ENCODE assay signal across 13 mouse cellular contexts in the genomic region with DNA sequence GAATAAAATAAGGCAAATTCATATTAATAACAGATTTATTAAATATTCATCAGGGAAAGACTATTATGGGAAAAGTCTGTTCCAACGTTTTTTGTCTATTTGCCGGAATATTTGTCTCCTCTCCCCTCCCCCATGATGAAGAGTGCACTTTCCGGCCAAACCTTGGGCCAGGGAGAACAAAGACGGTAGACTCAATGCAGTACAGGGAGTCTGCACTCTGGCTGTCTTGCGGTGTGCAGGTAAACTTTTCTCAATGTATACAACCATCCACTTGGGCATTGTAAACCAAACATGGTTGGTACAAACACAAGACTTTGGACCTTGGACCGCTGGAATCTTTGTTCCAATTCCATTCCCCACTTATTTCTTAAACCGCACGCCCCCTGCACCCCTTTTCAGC.
DNase-seq lines count a peak whose midpoint lies in the region; ATAC-seq lines count a peak whose summit lies in the region.
"Had no signal": no experiment of that assay in that cellular context is flagged by ENCODE, and none has a peak within 500 bp of the region (broad histone marks: within the 10 kb centered on the region; RNA-seq: fewer than 3 reads in every experiment).

No protein-coding gene starts in this region.

- no peak overlapping the region for H3K27ac ChIP-seq in forebrain, embryonic 10.5 days
- H3K27ac ChIP-seq in forebrain, embryonic 16.5 days (ENCODE audit: low read length), result no peak overlapping the region
- peak overlapping the region; percentile 26; the same call in 1 of the 2 replicates for H3K27ac ChIP-seq in hindbrain, embryonic 14.5 days
- no peak overlapping the region for H3K27ac ChIP-seq in hindbrain, embryonic 12.5 days
- no peak overlapping the region for H3K27ac ChIP-seq in forebrain, embryonic 15.5 days (replicated peaks)

- no peak overlapping the region for H3K9ac ChIP-seq in forebrain, embryonic 16.5 days (replicated peaks; ENCODE audit: low read depth, low read length)
- H3K9ac ChIP-seq in hindbrain, embryonic 14.5 days, result no peak overlapping the region
- H3K9ac ChIP-seq in hindbrain, embryonic 12.5 days, result no peak overlapping the region
- no peak overlapping the region for H3K9ac ChIP-seq in forebrain, embryonic 15.5 days (replicated peaks)

- ATAC-seq in forebrain, embryonic 16.5 days, result no peak
- no peak for ATAC-seq in hindbrain, embryonic 14.5 days (ENCODE audit: low FRiP score)
- ATAC-seq in hindbrain, embryonic 12.5 days (ENCODE audit: low FRiP score), result no peak
- 0 out of 2 replicates have a peak, but pooled peaks have one; percentile 19 for ATAC-seq in forebrain, embryonic 15.5 days (replicated peaks)
- ATAC-seq: activated CD4-positive, CD25-positive, alpha-beta regulatory T cell, adult 4 months had no signal

- H3K4me3 ChIP-seq in forebrain, embryonic 10.5 days, result 0 out of 2 replicates have a peak overlapping the region, but pooled peaks have one; percentile 14
- H3K4me3 ChIP-seq in forebrain, embryonic 16.5 days (replicated peaks; ENCODE audit: low read length), result no peak overlapping the region
- H3K4me3 ChIP-seq in hindbrain, embryonic 14.5 days (replicated peaks; ENCODE audit: low read length), result no peak overlapping the region
- H3K4me3 ChIP-seq in hindbrain, embryonic 12.5 days, result no peak overlapping the region
- H3K4me3 ChIP-seq in forebrain, embryonic 15.5 days, result no peak overlapping the region

- H3K36me3 ChIP-seq in forebrain, embryonic 10.5 days (replicated peaks), result no peaks in the 10 kb centered on the region
- H3K36me3 ChIP-seq in forebrain, embryonic 16.5 days (ENCODE audit: control insufficient read depth, insufficient read depth), result no peaks in the 10 kb centered on the region
- H3K36me3 ChIP-seq in hindbrain, embryonic 14.5 days (replicated peaks; ENCODE audit: control insufficient read depth, insufficient read depth), result 0 out of 2 replicates have a peak, but pooled peaks cover 3% of the 10 kb centered on the region
- 0 out of 2 replicates have a peak, but pooled peaks cover 3% of the 10 kb centered on the region for H3K36me3 ChIP-seq in hindbrain, embryonic 12.5 days
- H3K36me3 ChIP-seq in forebrain, embryonic 15.5 days, result no peaks in the 10 kb centered on the region

- no peaks in the 10 kb centered on the region for H3K9me3 ChIP-seq in forebrain, embryonic 10.5 days
- no peaks in the 10 kb centered on the region for H3K9me3 ChIP-seq in forebrain, embryonic 16.5 days (ENCODE audit: control insufficient read depth, low read length)
- no peaks in the 10 kb centered on the region for H3K9me3 ChIP-seq in hindbrain, embryonic 14.5 days (ENCODE audit: control insufficient read depth, low read length)
- H3K9me3 ChIP-seq in hindbrain, embryonic 12.5 days (replicated peaks), result no peaks in the 10 kb centered on the region
- H3K9me3 ChIP-seq in forebrain, embryonic 15.5 days, result no peaks in the 10 kb centered on the region

- peaks cover 14% of the 10 kb centered on the region for H3K4me1 ChIP-seq in forebrain, embryonic 10.5 days
- peaks cover 5% of the 10 kb centered on the region for H3K4me1 ChIP-seq in forebrain, embryonic 16.5 days (replicated peaks; ENCODE audit: control insufficient read depth, insufficient read depth, low read length)
- H3K4me1 ChIP-seq in hindbrain, embryonic 14.5 days (replicated peaks; ENCODE audit: control insufficient read depth, insufficient read depth, low read length), result peaks cover 5% of the 10 kb centered on the region; the same call in 1 of the 2 replicates
- peaks cover 9% of the 10 kb centered on the region; the same call in 1 of the 2 replicates for H3K4me1 ChIP-seq in hindbrain, embryonic 12.5 days
- H3K4me1 ChIP-seq in forebrain, embryonic 15.5 days, result peaks cover 8% of the 10 kb centered on the region

- no peak overlapping the region for H3K4me2 ChIP-seq in forebrain, embryonic 16.5 days (ENCODE audit: low read length)
- no peak overlapping the region for H3K4me2 ChIP-seq in hindbrain, embryonic 14.5 days (replicated peaks)
- H3K4me2 ChIP-seq in hindbrain, embryonic 12.5 days (replicated peaks), result no peak overlapping the region
- H3K4me2 ChIP-seq in forebrain, embryonic 15.5 days (replicated peaks), result no peak overlapping the region; the same call in 1 of the 2 replicates

- DNase-seq in forebrain, embryonic 10.5 days (ENCODE audit: extremely low spot score, low spot score), result no peak
- DNase-seq in hindbrain, embryonic 14.5 days (ENCODE audit: low spot score), result no peak
- peak; percentile 66 for DNase-seq in R1 (ENCODE audit: low read depth, low spot score)
- DNase-seq in layer of hippocampus, postnatal 36 days, result no peak
- DNase-seq in urinary bladder, postnatal 36 days (ENCODE audit: low spot score in 2 of 2), result no peak
- DNase-seq: cerebellum, adult 2 months; kidney, adult 11 months; kidney, postnatal 36 days; lung, adult 18-20 months had no signal

- no peaks in the 10 kb centered on the region for H3K27me3 ChIP-seq in forebrain, embryonic 10.5 days (ENCODE audit: poor library complexity, severe bottlenecking)
- H3K27me3 ChIP-seq in forebrain, embryonic 16.5 days (replicated peaks; ENCODE audit: control insufficient read depth, insufficient read depth, low read length), result no peaks in the 10 kb centered on the region
- no peaks in the 10 kb centered on the region for H3K27me3 ChIP-seq in hindbrain, embryonic 14.5 days (ENCODE audit: control insufficient read depth, insufficient read depth, low read length)
- no peaks in the 10 kb centered on the region for H3K27me3 ChIP-seq in hindbrain, embryonic 12.5 days
- H3K27me3 ChIP-seq in forebrain, embryonic 15.5 days, result no peaks in the 10 kb centered on the region

- 47% methylated on average over 8 of the region's 8 CpGs for WGBS in forebrain, embryonic 10.5 days
- WGBS in forebrain, embryonic 16.5 days, result 19% methylated on average over 8 of the region's 8 CpGs
- 55% methylated on average over 8 of the region's 8 CpGs for WGBS in hindbrain, embryonic 14.5 days
- 52% methylated on average over 8 of the region's 8 CpGs for WGBS in hindbrain, embryonic 12.5 days
- WGBS in forebrain, embryonic 15.5 days, result 22% methylated on average over 8 of the region's 8 CpGs
